19 mouse cellular contexts compared by ENCODE assay signal in the genomic region with DNA sequence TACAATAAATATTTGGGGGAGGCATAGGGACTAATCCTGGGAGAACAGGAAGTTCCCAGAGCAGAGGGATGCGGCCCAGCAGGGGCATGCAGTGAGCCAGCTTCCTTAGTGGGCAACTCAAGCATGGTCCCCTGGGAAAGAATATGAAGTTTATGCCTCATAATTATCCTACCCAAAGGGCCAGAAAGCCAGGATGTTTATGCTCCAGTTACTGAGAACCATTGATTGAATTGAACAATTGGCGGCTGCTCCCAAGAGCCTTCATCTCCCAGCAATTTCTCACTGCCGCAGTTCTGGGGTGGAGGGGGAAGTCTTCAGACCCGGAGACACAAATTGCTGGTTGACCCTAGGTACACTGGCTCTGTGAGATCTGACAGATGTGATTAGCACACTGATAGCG. TPM values are rescaled to one million over a fixed set of nuclear protein-coding genes. Genes with fewer than 3 reads are reported as not detected.
A peak's percentile ranks its signal among the peaks of the same experiment; 100 is the strongest.
DNase-seq lines count a peak whose midpoint lies in the region; ATAC-seq and TF ChIP-seq lines count a peak whose summit lies in the region.
"Had no signal": no experiment of that assay in that cellular context is flagged by ENCODE, and none has a peak within 500 bp of the region (broad histone marks: within the 10 kb centered on the region; RNA-seq: fewer than 3 reads in every experiment).

No protein-coding gene starts in this region.

- intact Hi-C loops in gastrocnemius, adult 2 months (cut with DNase I) = no loop called here

- H3K27ac ChIP-seq in gastrocnemius, adult 2 months = peak overlapping the region; percentile 77
- peak overlapping the region; percentile 82; the same call in 1 of the 2 replicates for H3K27ac ChIP-seq in kidney, adult 2 months (ENCODE audit: insufficient read depth, low read depth, low read length)
- H3K27ac ChIP-seq in brown adipose tissue, adult 24 weeks (replicated peaks; ENCODE audit: low read depth, low read length) = peak overlapping the region; percentile 7
- H3K27ac ChIP-seq in midbrain, postnatal 0 days (ENCODE audit: low read depth, low read length) = no peak overlapping the region
- H3K27ac ChIP-seq: embryonic facial prominence, embryonic 13.5 days; hindbrain, embryonic 14.5 days had no signal

- no peak overlapping the region for H3K4me2 ChIP-seq in midbrain, postnatal 0 days (ENCODE audit: low read depth, low read length, poor library complexity, severe bottlenecking)
- H3K4me2 ChIP-seq: embryonic facial prominence, embryonic 13.5 days; heart, embryonic 12.5 days; hindbrain, embryonic 14.5 days had no signal

- no peak for DNase-seq in gastrocnemius, adult 2 months
- no peak for DNase-seq in gastrocnemius, adult 18-20 months (ENCODE audit: low spot score)
- DNase-seq in kidney, adult 2 months = no peak
- DNase-seq in kidney, postnatal 36 days = no peak
- peak; percentile 87 for DNase-seq in retina, postnatal 1 day
- no peak for DNase-seq in midbrain, postnatal 0 days (ENCODE audit: low spot score)
- DNase-seq: adrenal gland, adult 2 months; adrenal gland, postnatal 25 days; cerebellum, adult 8-10 months; cerebellum, postnatal 14 days; gastrocnemius, postnatal 14 days; heart, postnatal 36 days had no signal

- no peak for ATAC-seq in midbrain, postnatal 0 days (ENCODE audit: low FRiP score)
- ATAC-seq: forebrain, embryonic 14.5 days; intestine, embryonic 16.5 days had no signal

- no peak for TF ChIP-seq POLR2A in kidney, adult 2 months (IDR thresholded peaks at IDR 0.05; ENCODE audit: low read depth, low read length)

- no peak overlapping the region for H3K4me3 ChIP-seq in gastrocnemius, adult 2 months
- no peak overlapping the region for H3K4me3 ChIP-seq in kidney, adult 2 months (ENCODE audit: insufficient read depth, low read depth, low read length)
- H3K4me3 ChIP-seq in brown adipose tissue, adult 24 weeks (ENCODE audit: insufficient read depth, low read depth, low read length) = no peak overlapping the region
- no peak overlapping the region for H3K4me3 ChIP-seq in midbrain, postnatal 0 days (ENCODE audit: low read depth, low read length)
- H3K4me3 ChIP-seq: embryonic facial prominence, embryonic 13.5 days; heart, embryonic 12.5 days had no signal

- H3K27me3 ChIP-seq in kidney, adult 2 months (replicated peaks; ENCODE audit: control insufficient read depth, insufficient read depth, low read length) = no peaks in the 10 kb centered on the region
- no peaks in the 10 kb centered on the region for H3K27me3 ChIP-seq in midbrain, postnatal 0 days (ENCODE audit: insufficient read depth, low read length)
- H3K27me3 ChIP-seq: CH12.LX; embryonic facial prominence, embryonic 13.5 days had no signal

- H3K36me3 ChIP-seq in kidney, adult 2 months (ENCODE audit: control insufficient read depth, insufficient read depth, low read length) = no peaks in the 10 kb centered on the region
- no peaks in the 10 kb centered on the region for H3K36me3 ChIP-seq in midbrain, postnatal 0 days (ENCODE audit: insufficient read depth, low read length)
- H3K36me3 ChIP-seq: embryonic facial prominence, embryonic 13.5 days; heart, embryonic 12.5 days had no signal

- 84% methylated on average over 5 of the region's 5 CpGs for WGBS in kidney, adult 2 months
- WGBS in midbrain, postnatal 0 days = 75% methylated on average over 5 of the region's 5 CpGs

- H3K9ac ChIP-seq in midbrain, postnatal 0 days (replicated peaks; ENCODE audit: low read length, poor library complexity, severe bottlenecking) = no peak overlapping the region
- H3K9ac ChIP-seq: embryonic facial prominence, embryonic 13.5 days; heart, embryonic 12.5 days; hindbrain, embryonic 14.5 days had no signal

- TF ChIP-seq CTCF in gastrocnemius, adult 2 months (IDR thresholded peaks at IDR 0.05) = no peak
- TF ChIP-seq CTCF in kidney, adult 2 months (conservative IDR thresholded peaks at IDR 0.05; ENCODE audit: insufficient read depth, insufficient read length, low read depth, low read length) = no peak
- TF ChIP-seq CTCF in midbrain, postnatal 0 days (IDR thresholded peaks at IDR 0.05) = no peak

- no peaks in the 10 kb centered on the region for H3K4me1 ChIP-seq in kidney, adult 2 months (ENCODE audit: control insufficient read depth, insufficient read depth, low read length)
- peaks cover 23% of the 10 kb centered on the region for H3K4me1 ChIP-seq in brown adipose tissue, adult 24 weeks (ENCODE audit: control insufficient read depth, insufficient read depth, insufficient read length, low read length)
- H3K4me1 ChIP-seq in midbrain, postnatal 0 days (ENCODE audit: insufficient read depth, low read length) = no peaks in the 10 kb centered on the region

- H3K9me3 ChIP-seq in midbrain, postnatal 0 days (ENCODE audit: low read length) = no peaks in the 10 kb centered on the region
- H3K9me3 ChIP-seq: embryonic facial prominence, embryonic 13.5 days; heart, embryonic 12.5 days had no signal

RNA-seq across cellular contexts. Expression of a gene that starts 50.9 kb away (rescaled TPM):
- 10 to 100 TPM; 17.6 to 39.4 TPM for total RNA-seq in gastrocnemius, adult 2 months (2021)
- total RNA-seq in gastrocnemius, adult 18-20 months (2021) = 10 to 100 TPM; 21.9 to 31.8 TPM
- 6.0 and 7.3 TPM in 2 replicates for polyA plus RNA-seq in kidney, adult 2 months (2012; rRNA removed)
- 5.0 and 10.8 TPM in 2 replicates for polyA plus RNA-seq in brown adipose tissue, adult 24 weeks (2012; ENCODE audit: insufficient read depth, insufficient read length, missing spikeins)
- 27.3 and 29.7 TPM in 2 replicates for total RNA-seq in midbrain, postnatal 0 days (2014; rRNA removed)
- 21.1 and 23.0 TPM in 2 replicates for polyA plus RNA-seq in midbrain, postnatal 0 days (2015; fragmentation: Nextera tagmentation; extraction: Ambion mirVana)
